Mouse (Mus musculus): Measurements from ENCODE around the gene Rhbdl2. TPM values are rescaled to one million over a fixed set of nuclear protein-coding genes. Genes with fewer than 3 reads are reported as not detected.

The Rhbdl2 gene
- polyA plus RNA-seq, 1 experiment from 2014 or later = 0.25 TPM

GRCm38 (mm10) chr4:123768234-123768633, 19.4 kb upstream of the Rhbdl2 start:
- no peaks in the 10 kb centered on the region for H3K27me3 ChIP-seq (replicated peaks; ENCODE audit: insufficient read depth, low read length)
- ATAC-seq (no peak), DNase-seq (ENCODE audit: low spot score) (no peak)
- no peaks in the 10 kb centered on the region for H3K9me3 ChIP-seq (ENCODE audit: low read length)
- no peak overlapping the region for H3K4me3 ChIP-seq (ENCODE audit: low read depth, low read length)
- TF ChIP-seq CTCF (IDR thresholded peaks at IDR 0.05) (no peak), EP300 (IDR thresholded peaks at IDR 0.05) (no peak)
- no peak overlapping the region for H3K9ac ChIP-seq (replicated peaks; ENCODE audit: low read depth)
- WGBS = 83% methylated on average over 4 of the region's 4 CpGs
- no peak overlapping the region for H3K27ac ChIP-seq (ENCODE audit: low read length)
- H3K4me2 ChIP-seq (replicated peaks; ENCODE audit: low read depth, low read length) = no peak overlapping the region
- H3K36me3 ChIP-seq (ENCODE audit: insufficient read depth, low read length) = no peaks in the 10 kb centered on the region
- H3K4me1 ChIP-seq (ENCODE audit: insufficient read depth, low read depth, low read length) = no peaks in the 10 kb centered on the region

DNA sequence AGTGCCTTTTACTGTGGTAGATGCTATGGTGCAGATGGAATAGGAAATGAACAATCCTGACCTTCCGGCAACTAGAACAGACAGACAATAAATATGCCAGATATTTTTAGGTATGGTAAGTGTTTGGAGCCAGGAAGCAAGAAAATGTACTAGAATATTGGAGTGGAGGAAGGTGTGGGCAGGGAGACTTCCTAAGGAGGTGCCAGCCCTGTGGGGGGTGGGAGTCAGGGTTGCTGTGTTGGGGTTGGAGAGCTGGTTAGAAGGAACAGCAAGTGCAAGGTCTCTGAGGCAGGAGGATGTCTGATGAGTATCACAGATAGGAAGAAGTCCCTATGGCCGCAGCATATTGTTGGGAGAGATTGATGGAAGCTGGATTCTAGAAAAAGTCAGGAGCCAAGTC, 5.0 kb downstream of the Rhbdl2 start:
- H3K27ac ChIP-seq (ENCODE audit: low read length) = no peak overlapping the region
- H3K9ac ChIP-seq (replicated peaks; ENCODE audit: low read depth) = no peak overlapping the region
- H3K9me3 ChIP-seq (ENCODE audit: low read length) = no peaks in the 10 kb centered on the region
- no peak for ATAC-seq
- H3K36me3 ChIP-seq (ENCODE audit: insufficient read depth, low read length) = no peaks in the 10 kb centered on the region
- TF ChIP-seq EP300 (IDR thresholded peaks at IDR 0.05) (no peak), CTCF (IDR thresholded peaks at IDR 0.05) (no peak)
- H3K4me2 ChIP-seq (replicated peaks; ENCODE audit: low read depth, low read length) = no peak overlapping the region
- DNase-seq (ENCODE audit: low spot score) = no peak
- 60% methylated on average over 2 of the region's 2 CpGs for WGBS
- no peak overlapping the region for H3K4me3 ChIP-seq (ENCODE audit: low read depth, low read length)
- no peaks in the 10 kb centered on the region for H3K27me3 ChIP-seq (replicated peaks; ENCODE audit: insufficient read depth, low read length)
- no peaks in the 10 kb centered on the region for H3K4me1 ChIP-seq (ENCODE audit: insufficient read depth, low read depth, low read length)

- no peak overlapping the region for H3K9ac ChIP-seq (replicated peaks; ENCODE audit: low read depth)
- DNase-seq (ENCODE audit: low spot score) (no peak), ATAC-seq (no peak)
- 86% methylated on average over 6 of the region's 6 CpGs for WGBS
- no peaks in the 10 kb centered on the region for H3K4me1 ChIP-seq (ENCODE audit: insufficient read depth, low read depth, low read length)
- H3K36me3 ChIP-seq (ENCODE audit: insufficient read depth, low read length) = no peaks in the 10 kb centered on the region
- no peaks in the 10 kb centered on the region for H3K27me3 ChIP-seq (replicated peaks; ENCODE audit: insufficient read depth, low read length)
- no peak overlapping the region for H3K4me3 ChIP-seq (ENCODE audit: low read depth, low read length)
- H3K27ac ChIP-seq (ENCODE audit: low read length) = no peak overlapping the region
- H3K9me3 ChIP-seq (ENCODE audit: low read length) = no peaks in the 10 kb centered on the region
- no peak for TF ChIP-seq EP300 (IDR thresholded peaks at IDR 0.05)
- H3K4me2 ChIP-seq (replicated peaks; ENCODE audit: low read depth, low read length) = no peak overlapping the region
These were observed 5.5 kb downstream of the Rhbdl2 start for GRCm38 (mm10) chr4:123793136-123793535.

GRCm38 (mm10) chr4:123795057-123795456, 7.4 kb downstream of the Rhbdl2 start:
- Histone ChIP-seq H3K36me3 (ENCODE audit: insufficient read depth, low read length) (no peaks in the 10 kb centered on the region), H3K4me1 (ENCODE audit: insufficient read depth, low read depth, low read length) (no peaks in the 10 kb centered on the region), H3K27me3 (replicated peaks; ENCODE audit: insufficient read depth, low read length) (no peaks in the 10 kb centered on the region), H3K4me2 (replicated peaks; ENCODE audit: low read depth, low read length) (no peak overlapping the region), H3K27ac (ENCODE audit: low read length) (no peak overlapping the region), H3K9ac (replicated peaks; ENCODE audit: low read depth) (no peak overlapping the region), H3K4me3 (ENCODE audit: low read depth, low read length) (no peak overlapping the region), H3K9me3 (ENCODE audit: low read length) (no peaks in the 10 kb centered on the region)
- TF ChIP-seq CTCF (IDR thresholded peaks at IDR 0.05) (no peak), EP300 (IDR thresholded peaks at IDR 0.05) (no peak)
- 71% methylated on average over 2 of the region's 2 CpGs for WGBS
- DNase-seq (ENCODE audit: low spot score) (no peak), ATAC-seq (no peak)

DNA sequence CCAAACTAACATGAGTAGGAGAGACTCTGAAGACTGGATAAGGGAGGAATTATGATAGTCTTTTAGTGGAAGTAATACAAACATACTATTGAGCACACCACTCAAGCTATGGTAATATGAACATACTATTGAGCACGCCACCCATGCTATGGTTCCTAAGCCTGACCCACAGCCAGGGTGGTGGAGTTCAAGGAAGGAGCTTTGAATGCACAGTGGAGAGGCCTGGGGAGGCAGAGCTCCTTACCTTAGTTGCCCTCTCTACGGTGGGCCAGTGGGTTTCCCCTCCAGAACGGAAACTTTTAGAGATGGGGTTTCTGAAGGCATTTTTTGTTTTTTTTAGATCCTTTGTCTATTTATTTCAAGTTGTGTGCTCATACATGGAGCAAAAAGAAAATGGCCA, 9.7 kb downstream of the Rhbdl2 start:
- no peak for ATAC-seq
- no peak overlapping the region for H3K9ac ChIP-seq (replicated peaks; ENCODE audit: low read depth)

DNA sequence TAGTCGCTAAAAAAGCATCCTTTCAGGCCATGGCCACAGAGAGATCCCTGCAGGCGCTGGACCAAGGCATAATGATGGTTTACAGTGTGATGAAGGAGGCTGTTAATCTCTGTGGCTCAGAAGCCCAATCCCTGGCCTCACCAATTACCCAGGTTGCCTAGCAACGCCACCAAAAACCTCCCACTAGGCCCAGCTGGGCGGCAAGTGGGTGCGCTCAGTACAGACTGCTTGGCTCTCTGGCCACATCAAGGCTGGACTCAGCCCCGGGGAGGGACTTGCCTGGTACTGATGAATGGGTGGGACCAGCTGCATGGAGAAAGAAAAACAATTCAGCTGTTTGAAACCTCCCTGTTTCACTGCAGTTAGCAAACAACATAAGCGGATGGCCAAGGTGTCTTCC, 10.2 kb downstream of the Rhbdl2 start:
- Histone ChIP-seq H3K9me3 (ENCODE audit: low read length) (no peaks in the 10 kb centered on the region), H3K4me2 (replicated peaks; ENCODE audit: low read depth, low read length) (no peak overlapping the region), H3K4me1 (ENCODE audit: insufficient read depth, low read depth, low read length) (no peaks in the 10 kb centered on the region), H3K36me3 (ENCODE audit: insufficient read depth, low read length) (no peaks in the 10 kb centered on the region), H3K9ac (replicated peaks; ENCODE audit: low read depth) (no peak overlapping the region), H3K27ac (ENCODE audit: low read length) (no peak overlapping the region), H3K27me3 (replicated peaks; ENCODE audit: insufficient read depth, low read length) (no peaks in the 10 kb centered on the region), H3K4me3 (ENCODE audit: low read depth, low read length) (no peak overlapping the region)
- WGBS = 62% methylated on average over 7 of the region's 7 CpGs
- TF ChIP-seq EP300 (IDR thresholded peaks at IDR 0.05) (no peak), CTCF (IDR thresholded peaks at IDR 0.05) (no peak)
- DNase-seq (ENCODE audit: low spot score) (no peak), ATAC-seq (no peak)

More for the DNA sequence above, 9.7 kb downstream of the Rhbdl2 start:
- Histone ChIP-seq H3K4me1 (ENCODE audit: insufficient read depth, low read depth, low read length) (no peaks in the 10 kb centered on the region), H3K4me2 (replicated peaks; ENCODE audit: low read depth, low read length) (no peak overlapping the region), H3K36me3 (ENCODE audit: insufficient read depth, low read length) (no peaks in the 10 kb centered on the region), H3K27ac (ENCODE audit: low read length) (no peak overlapping the region), H3K27me3 (replicated peaks; ENCODE audit: insufficient read depth, low read length) (no peaks in the 10 kb centered on the region), H3K4me3 (ENCODE audit: low read depth, low read length) (no peak overlapping the region), H3K9me3 (ENCODE audit: low read length) (no peaks in the 10 kb centered on the region)
- DNase-seq (ENCODE audit: low spot score) = no peak
- 83% methylated on average over 3 of the region's 3 CpGs for WGBS
- TF ChIP-seq EP300 (IDR thresholded peaks at IDR 0.05) (no peak), CTCF (IDR thresholded peaks at IDR 0.05) (no peak)

DNA sequence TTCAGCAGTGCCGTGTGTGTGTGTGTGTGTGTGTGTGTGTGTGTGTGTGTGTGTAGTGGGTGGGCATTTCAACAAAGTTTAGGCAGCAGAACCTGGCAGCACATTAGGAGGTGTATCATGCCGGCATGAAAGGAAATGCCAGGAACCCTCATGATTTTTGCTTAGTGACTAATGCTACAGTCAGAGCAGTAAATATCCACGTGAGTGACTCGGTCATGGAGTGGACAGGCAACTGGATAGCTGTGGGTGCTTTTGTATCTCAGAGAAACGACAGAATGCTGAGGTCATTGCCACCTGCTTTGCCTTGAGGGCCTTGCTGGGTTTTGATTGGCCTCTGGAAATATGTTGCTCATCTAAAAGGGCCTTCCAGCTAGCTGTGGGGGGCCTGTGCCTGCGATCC, 16.0 kb downstream of the Rhbdl2 start:
- Histone ChIP-seq H3K27ac (ENCODE audit: low read length) (no peak overlapping the region), H3K4me2 (replicated peaks; ENCODE audit: low read depth, low read length) (no peak overlapping the region), H3K4me1 (ENCODE audit: insufficient read depth, low read depth, low read length) (no peaks in the 10 kb centered on the region), H3K36me3 (ENCODE audit: insufficient read depth, low read length) (no peaks in the 10 kb centered on the region), H3K9ac (replicated peaks; ENCODE audit: low read depth) (no peak overlapping the region), H3K27me3 (replicated peaks; ENCODE audit: insufficient read depth, low read length) (no peaks in the 10 kb centered on the region), H3K9me3 (ENCODE audit: low read length) (no peaks in the 10 kb centered on the region), H3K4me3 (ENCODE audit: low read depth, low read length) (no peak overlapping the region)
- WGBS = 47% methylated on average over 6 of the region's 6 CpGs
- no peak for TF ChIP-seq CTCF (IDR thresholded peaks at IDR 0.05)
- no peak for TF ChIP-seq EP300 (IDR thresholded peaks at IDR 0.05)
- ATAC-seq (no peak), DNase-seq (ENCODE audit: low spot score) (no peak)
